In genomic region chr9:115048340-115048739, GRCm38 (mm10) we compare ENCODE assay signal across 14 mouse cellular contexts.
A peak's percentile ranks its signal among the peaks of the same experiment; 100 is the strongest.
DNase-seq lines count a peak whose midpoint lies in the region; ATAC-seq and TF ChIP-seq lines count a peak whose summit lies in the region.
"Had no signal": no experiment of that assay in that cellular context is flagged by ENCODE, and none has a peak within 500 bp of the region (broad histone marks: within the 10 kb centered on the region; RNA-seq: fewer than 3 reads in every experiment).

No protein-coding gene starts in this region.

- TF ChIP-seq EP300 in heart, postnatal 0 days (IDR thresholded peaks at IDR 0.05; ENCODE audit: low read depth) = no peak
- TF ChIP-seq EP300 in heart, adult 2 months (IDR thresholded peaks at IDR 0.05; ENCODE audit: insufficient read depth, low read depth, low read length) = no peak
- TF ChIP-seq EP300 in liver, postnatal 0 days (IDR thresholded peaks at IDR 0.05; ENCODE audit: low read depth) = peak; percentile 83

- no peak overlapping the region for H3K9ac ChIP-seq in heart, postnatal 0 days (replicated peaks; ENCODE audit: low read depth, low read length)
- no peak overlapping the region for H3K9ac ChIP-seq in heart, adult 2 months (ENCODE audit: low read depth, low read length)
- no peak overlapping the region for H3K9ac ChIP-seq in lung, embryonic 16.5 days (ENCODE audit: low read length)
- H3K9ac ChIP-seq in kidney, postnatal 0 days (ENCODE audit: low read depth, low read length) = no peak overlapping the region
- no peak overlapping the region for H3K9ac ChIP-seq in liver, postnatal 0 days (replicated peaks)
- H3K9ac ChIP-seq: hindbrain, embryonic 12.5 days had no signal

- no peaks in the 10 kb centered on the region for H3K36me3 ChIP-seq in heart, postnatal 0 days (replicated peaks; ENCODE audit: control insufficient read depth, insufficient read depth, low read length)
- H3K36me3 ChIP-seq in heart, adult 2 months (ENCODE audit: control insufficient read depth, insufficient read depth, low read length) = no peaks in the 10 kb centered on the region
- no peaks in the 10 kb centered on the region for H3K36me3 ChIP-seq in lung, embryonic 16.5 days (ENCODE audit: control insufficient read depth, insufficient read depth, low read length)
- H3K36me3 ChIP-seq in kidney, postnatal 0 days (ENCODE audit: insufficient read depth, low read length) = no peaks in the 10 kb centered on the region
- H3K36me3 ChIP-seq in liver, postnatal 0 days (replicated peaks; ENCODE audit: insufficient read depth, low read length) = no peaks in the 10 kb centered on the region
- H3K36me3 ChIP-seq: hindbrain, embryonic 12.5 days had no signal

- 0 out of 2 replicates have a peak, but pooled peaks have one; percentile 25 for ATAC-seq in heart, postnatal 0 days (ENCODE audit: insufficient read depth, low read depth)
- ATAC-seq in lung, embryonic 16.5 days (ENCODE audit: low read depth) = peak; percentile 21; the same call in 1 of the 2 replicates
- 0 out of 2 replicates have a peak, but pooled peaks have one; percentile 29 for ATAC-seq in kidney, postnatal 0 days (replicated peaks; ENCODE audit: low FRiP score, low read depth)
- ATAC-seq in liver, postnatal 0 days = peak; percentile 47; the same call in 1 of the 2 replicates
- no peak for ATAC-seq in megakaryocyte-erythroid progenitor cell, adult 5-6 weeks (replicated peaks; ENCODE audit: low FRiP score, low TSS enrichment, poor library complexity, severe bottlenecking)
- ATAC-seq: CD4-positive, CD25-positive, alpha-beta regulatory T cell, adult 4 months; intestine, postnatal 0 days had no signal

- no peak overlapping the region for H3K4me3 ChIP-seq in heart, postnatal 0 days (ENCODE audit: low read depth, low read length)
- H3K4me3 ChIP-seq in heart, adult 2 months = no peak overlapping the region
- no peak overlapping the region for H3K4me3 ChIP-seq in lung, embryonic 16.5 days (ENCODE audit: low read length)
- no peak overlapping the region for H3K4me3 ChIP-seq in lung, adult 2 months (replicated peaks; ENCODE audit: extremely low read depth, low read depth, low read length)
- no peak overlapping the region for H3K4me3 ChIP-seq in kidney, postnatal 0 days (replicated peaks; ENCODE audit: low read depth, low read length)
- H3K4me3 ChIP-seq in liver, postnatal 0 days (ENCODE audit: low read depth, low read length) = no peak overlapping the region
- H3K4me3 ChIP-seq: hindbrain, embryonic 12.5 days had no signal

- no peaks in the 10 kb centered on the region for H3K9me3 ChIP-seq in heart, postnatal 0 days (replicated peaks; ENCODE audit: control insufficient read depth, low read length)
- H3K9me3 ChIP-seq in lung, embryonic 16.5 days (ENCODE audit: control insufficient read depth, low read length) = no peaks in the 10 kb centered on the region
- no peaks in the 10 kb centered on the region for H3K9me3 ChIP-seq in kidney, postnatal 0 days (replicated peaks; ENCODE audit: low read length)
- no peaks in the 10 kb centered on the region for H3K9me3 ChIP-seq in liver, postnatal 0 days (ENCODE audit: low read length)
- H3K9me3 ChIP-seq: hindbrain, embryonic 12.5 days had no signal

- no peak for TF ChIP-seq POLR2A in heart, adult 2 months (IDR thresholded peaks at IDR 0.05; ENCODE audit: insufficient read depth, low read depth, low read length)
- no peak for TF ChIP-seq POLR2A in lung, adult 2 months (IDR thresholded peaks at IDR 0.05; ENCODE audit: borderline replicate concordance, extremely low read depth, low read depth, low read length)

- no peak overlapping the region for H3K4me2 ChIP-seq in heart, postnatal 0 days (ENCODE audit: low read depth, low read length)
- no peak overlapping the region for H3K4me2 ChIP-seq in lung, embryonic 16.5 days (ENCODE audit: low read depth, low read length)
- H3K4me2 ChIP-seq in kidney, postnatal 0 days (ENCODE audit: low read length) = no peak overlapping the region
- H3K4me2 ChIP-seq in liver, postnatal 0 days (ENCODE audit: low read depth, low read length) = no peak overlapping the region
- H3K4me2 ChIP-seq: hindbrain, embryonic 12.5 days had no signal

- intact Hi-C loops in heart, adult 2 months (cut with DNase I) = no loop called here

- H3K27me3 ChIP-seq in heart, postnatal 0 days (ENCODE audit: control insufficient read depth, insufficient read depth, low read length) = no peaks in the 10 kb centered on the region
- H3K27me3 ChIP-seq in heart, adult 2 months (ENCODE audit: control insufficient read depth, insufficient read depth, low read length) = no peaks in the 10 kb centered on the region
- H3K27me3 ChIP-seq in lung, embryonic 16.5 days (ENCODE audit: control insufficient read depth, insufficient read depth, low read depth, low read length) = no peaks in the 10 kb centered on the region
- no peaks in the 10 kb centered on the region for H3K27me3 ChIP-seq in kidney, postnatal 0 days (ENCODE audit: insufficient read depth, low read length)
- no peaks in the 10 kb centered on the region for H3K27me3 ChIP-seq in liver, postnatal 0 days (ENCODE audit: insufficient read depth, low read length)
- H3K27me3 ChIP-seq: hindbrain, embryonic 12.5 days had no signal

- H3K4me1 ChIP-seq in heart, postnatal 0 days (ENCODE audit: control insufficient read depth, insufficient read depth) = peaks cover 18% of the 10 kb centered on the region
- no peaks in the 10 kb centered on the region for H3K4me1 ChIP-seq in heart, adult 2 months (ENCODE audit: control insufficient read depth, insufficient read depth, low read length)
- peaks cover 8% of the 10 kb centered on the region for H3K4me1 ChIP-seq in lung, embryonic 16.5 days (replicated peaks; ENCODE audit: control insufficient read depth, insufficient read depth, low read length)
- H3K4me1 ChIP-seq in lung, adult 2 months (ENCODE audit: control insufficient read depth, insufficient read depth, low read length) = peaks cover 2% of the 10 kb centered on the region; the same call in 1 of the 2 replicates
- peaks cover 14% of the 10 kb centered on the region; the same call in 1 of the 2 replicates for H3K4me1 ChIP-seq in kidney, postnatal 0 days (replicated peaks; ENCODE audit: insufficient read depth, low read length)
- H3K4me1 ChIP-seq in liver, postnatal 0 days (ENCODE audit: insufficient read depth) = peaks cover 3% of the 10 kb centered on the region; the same call in 1 of the 2 replicates

- DNase-seq in heart, postnatal 0 days (ENCODE audit: low spot score) = peak; percentile 10
- DNase-seq in heart, adult 2 months = no peak
- no peak for DNase-seq in lung, adult 2 months
- no peak for DNase-seq in kidney, postnatal 0 days (ENCODE audit: low spot score)
- no peak for DNase-seq in liver, postnatal 0 days
- no peak for DNase-seq in neural tube, embryonic 10.5 days (ENCODE audit: extremely low spot score, low spot score)
- DNase-seq: adrenal gland, adult 2 months; cerebellum, adult 11-12 months; thymus, postnatal 36 days had no signal

- H3K27ac ChIP-seq in heart, postnatal 0 days (ENCODE audit: low read depth) = no peak overlapping the region
- no peak overlapping the region for H3K27ac ChIP-seq in heart, adult 2 months
- H3K27ac ChIP-seq in lung, embryonic 16.5 days (ENCODE audit: low read length) = no peak overlapping the region
- H3K27ac ChIP-seq in kidney, postnatal 0 days = no peak overlapping the region; the same call in 1 of the 2 replicates
- peak overlapping the region; percentile 44; the same call in 1 of the 2 replicates for H3K27ac ChIP-seq in liver, postnatal 0 days (ENCODE audit: low read depth)
- H3K27ac ChIP-seq: hindbrain, embryonic 12.5 days had no signal

- TF ChIP-seq CTCF in heart, postnatal 0 days (IDR thresholded peaks at IDR 0.05; ENCODE audit: low read depth) = no peak
- no peak for TF ChIP-seq CTCF in heart, adult 2 months (IDR thresholded peaks at IDR 0.05)
- TF ChIP-seq CTCF in lung, adult 2 months (IDR thresholded peaks at IDR 0.05; ENCODE audit: insufficient read depth, low read length) = no peak
- no peak for TF ChIP-seq CTCF in kidney, postnatal 0 days (IDR thresholded peaks at IDR 0.05; ENCODE audit: low read depth)
- no peak for TF ChIP-seq CTCF in liver, postnatal 0 days (IDR thresholded peaks at IDR 0.05; ENCODE audit: low read depth)

- H3K79me2 ChIP-seq in heart, adult 2 months (replicated peaks; ENCODE audit: control insufficient read depth, insufficient read depth, low read length) = no peaks in the 10 kb centered on the region

- 24% methylated on average over 10 of the region's 10 CpGs for WGBS in heart, postnatal 0 days
- WGBS in heart, adult 2 months = 35% methylated on average over 10 of the region's 10 CpGs
- 27% methylated on average over 10 of the region's 10 CpGs for WGBS in lung, embryonic 16.5 days
- 52% methylated on average over 10 of the region's 10 CpGs for WGBS in lung, adult 2 months
- WGBS in kidney, postnatal 0 days = 58% methylated on average over 10 of the region's 10 CpGs
- 62% methylated on average over 10 of the region's 10 CpGs for WGBS in liver, postnatal 0 days (ENCODE audit: insufficient replicate concordance)
